Mouse (Mus musculus): ENCODE results near the gene Clic5.

Gene Clic5

GRCm38 (mm10) chr17:44271426-44271825 lies 83.0 kb downstream of the Clic5 start:
- DNase-seq (ENCODE audit: low spot score): no peak

GRCm38 (mm10) chr17:44274804-44275203 lies 86.4 kb downstream of the Clic5 start:
- no peak for DNase-seq (ENCODE audit: low spot score)

GRCm38 (mm10) chr17:44288320-44288719 lies 99.9 kb downstream of the Clic5 start:
- DNase-seq (ENCODE audit: low spot score): no peak

GRCm38 (mm10) chr17:44297221-44297620 lies 108.8 kb downstream of the Clic5 start:
- DNase-seq (ENCODE audit: low spot score): no peak

GRCm38 (mm10) chr17:44300236-44300635 lies 111.9 kb downstream of the Clic5 start:
- DNase-seq (ENCODE audit: low spot score): no peak

GRCm38 (mm10) chr17:44300723-44301122 lies 112.3 kb downstream of the Clic5 start:
- DNase-seq (ENCODE audit: low spot score): no peak

- DNase-seq (ENCODE audit: low spot score): no peak
Observed at GRCm38 (mm10) chr17:44301224-44301811, 112.9 kb downstream of the Clic5 start.

GRCm38 (mm10) chr17:44304076-44304475 lies 115.7 kb downstream of the Clic5 start:
- no peak for DNase-seq (ENCODE audit: low spot score)

- no peak for DNase-seq (ENCODE audit: low spot score)
Observed at GRCm38 (mm10) chr17:44309914-44310622, 121.7 kb downstream of the Clic5 start.

- DNase-seq (ENCODE audit: low spot score): no peak
Observed at GRCm38 (mm10) chr17:44325314-44325713, 136.9 kb downstream of the Clic5 start.

GRCm38 (mm10) chr17:44327279-44328146 lies 139.1 kb downstream of the Clic5 start:
- DNase-seq (ENCODE audit: low spot score): no peak

- DNase-seq (ENCODE audit: low spot score): no peak
Observed at GRCm38 (mm10) chr17:44328147-44328482, 139.7 kb downstream of the Clic5 start.
